ENCODE assay signal across 14 mouse cellular contexts in genomic region chr9:41170026-41170425, GRCm38 (mm10). TPM values are rescaled to one million over a fixed set of nuclear protein-coding genes. Genes with fewer than 3 reads are reported as not detected.
A peak's percentile ranks its signal among the peaks of the same experiment; 100 is the strongest.
DNase-seq lines count a peak whose midpoint lies in the region; ATAC-seq and TF ChIP-seq lines count a peak whose summit lies in the region.
"Had no signal": no experiment of that assay in that cellular context is flagged by ENCODE, and none has a peak within 500 bp of the region (broad histone marks: within the 10 kb centered on the region; RNA-seq: fewer than 3 reads in every experiment).

No protein-coding gene starts in this region.

- WGBS in lung, embryonic 14.5 days: 20% methylated on average over 8 of the region's 8 CpGs
- 7% methylated on average over 8 of the region's 8 CpGs for WGBS in heart, embryonic 11.5 days (ENCODE audit: insufficient replicate concordance)
- WGBS in macrophage (ENCODE audit: missing documents): 4% methylated on average over 8 of the region's 8 CpGs
- 76% methylated on average over 8 of the region's 8 CpGs for WGBS in midbrain, embryonic 15.5 days

- TF ChIP-seq CTCF in lung, embryonic 14.5 days (IDR thresholded peaks at IDR 0.05; ENCODE audit: low read depth): no peak

- H3K79me2 ChIP-seq in macrophage (ENCODE audit: inconsistent target): no peaks in the 10 kb centered on the region

- no peak overlapping the region for H3K4me3 ChIP-seq in lung, embryonic 14.5 days (ENCODE audit: low read depth, low read length)
- no peak overlapping the region for H3K4me3 ChIP-seq in heart, embryonic 11.5 days (ENCODE audit: low read depth, low read length)
- no peak overlapping the region for H3K4me3 ChIP-seq in macrophage (ENCODE audit: inconsistent target)
- no peak overlapping the region for H3K4me3 ChIP-seq in midbrain, embryonic 15.5 days
- H3K4me3 ChIP-seq: forebrain, embryonic 15.5 days; gastrocnemius, adult 2 months; layer of hippocampus, adult 2 months had no signal

- no peak for ATAC-seq in lung, embryonic 14.5 days (ENCODE audit: insufficient read depth)
- ATAC-seq in heart, embryonic 11.5 days (replicated peaks; ENCODE audit: insufficient number of reproducible peaks, low FRiP score, low TSS enrichment): peak; percentile 68; the same call in 1 of the 2 replicates
- ATAC-seq in activated CD4-positive, CD25-positive, alpha-beta regulatory T cell, adult 4 months: no peak
- no peak for ATAC-seq in midbrain, embryonic 15.5 days (replicated peaks)
- ATAC-seq: forebrain, embryonic 15.5 days had no signal

- H3K9me3 ChIP-seq in lung, embryonic 14.5 days (ENCODE audit: low read depth, low read length): no peaks in the 10 kb centered on the region
- no peaks in the 10 kb centered on the region for H3K9me3 ChIP-seq in heart, embryonic 11.5 days (replicated peaks; ENCODE audit: control insufficient read depth, low read length)
- H3K9me3 ChIP-seq in midbrain, embryonic 15.5 days: no peaks in the 10 kb centered on the region
- H3K9me3 ChIP-seq: forebrain, embryonic 15.5 days had no signal

- H3K4me2 ChIP-seq in lung, embryonic 14.5 days: no peak overlapping the region
- no peak overlapping the region for H3K4me2 ChIP-seq in heart, embryonic 11.5 days
- H3K4me2 ChIP-seq in midbrain, embryonic 15.5 days: no peak overlapping the region
- H3K4me2 ChIP-seq: forebrain, embryonic 15.5 days had no signal

- H3K27ac ChIP-seq in lung, embryonic 14.5 days (ENCODE audit: low read depth): no peak overlapping the region
- H3K27ac ChIP-seq in heart, embryonic 11.5 days (ENCODE audit: low read depth, low read length): no peak overlapping the region; the same call in 1 of the 2 replicates
- H3K27ac ChIP-seq in macrophage: peak overlapping the region; percentile 18
- no peak overlapping the region for H3K27ac ChIP-seq in midbrain, embryonic 15.5 days
- H3K27ac ChIP-seq: forebrain, embryonic 15.5 days; gastrocnemius, adult 2 months; layer of hippocampus, adult 2 months had no signal

- H3K4me1 ChIP-seq in lung, embryonic 14.5 days (ENCODE audit: insufficient read depth): no peaks in the 10 kb centered on the region
- peaks cover 21% of the 10 kb centered on the region for H3K4me1 ChIP-seq in heart, embryonic 11.5 days (ENCODE audit: control insufficient read depth, insufficient read depth, low read length)
- H3K4me1 ChIP-seq in midbrain, embryonic 15.5 days: peaks cover 3% of the 10 kb centered on the region; the same call in 1 of the 2 replicates
- H3K4me1 ChIP-seq: forebrain, embryonic 15.5 days had no signal

- peak; percentile 32 for DNase-seq in lung, embryonic 14.5 days
- DNase-seq in lung, postnatal 14 days: no peak
- peak; percentile 73 for DNase-seq in Muller cell, postnatal 12 days (ENCODE audit: inconsistent ontology term)
- DNase-seq in frontal cortex, adult 2 months (ENCODE audit: extremely low spot score in 1 of 2, low spot score in 1 of 2): no peak
- DNase-seq: cerebellum, adult 11-12 months; gastrocnemius, adult 2 months; kidney, adult 9 months; spleen, adult 18-20 months had no signal

- no peak overlapping the region for H3K9ac ChIP-seq in lung, embryonic 14.5 days
- no peak overlapping the region for H3K9ac ChIP-seq in heart, embryonic 11.5 days (ENCODE audit: low read depth, low read length)
- no peak overlapping the region for H3K9ac ChIP-seq in midbrain, embryonic 15.5 days
- H3K9ac ChIP-seq: forebrain, embryonic 15.5 days had no signal

- no peaks in the 10 kb centered on the region for H3K36me3 ChIP-seq in lung, embryonic 14.5 days (ENCODE audit: insufficient read depth)
- no peaks in the 10 kb centered on the region for H3K36me3 ChIP-seq in heart, embryonic 11.5 days (ENCODE audit: control insufficient read depth, insufficient read depth, low read length)
- no peaks in the 10 kb centered on the region for H3K36me3 ChIP-seq in macrophage (ENCODE audit: inconsistent target)
- H3K36me3 ChIP-seq in midbrain, embryonic 15.5 days (replicated peaks): no peaks in the 10 kb centered on the region
- H3K36me3 ChIP-seq: forebrain, embryonic 15.5 days had no signal

- H3K27me3 ChIP-seq in lung, embryonic 14.5 days (ENCODE audit: insufficient read depth, low read length): no peaks in the 10 kb centered on the region
- no peaks in the 10 kb centered on the region for H3K27me3 ChIP-seq in heart, embryonic 11.5 days (ENCODE audit: control insufficient read depth, insufficient read depth, low read length)
- no peaks in the 10 kb centered on the region for H3K27me3 ChIP-seq in midbrain, embryonic 15.5 days (replicated peaks)
- H3K27me3 ChIP-seq: forebrain, embryonic 15.5 days had no signal

RNA-seq across cellular contexts. Expression of gene Ubash3b, which starts 8.5 kb away (rescaled TPM):
- polyA plus RNA-seq in lung, embryonic 14.5 days (2014; fragmentation: Nextera tagmentation; extraction: Ambion mirVana): 6.2 and 8.0 TPM in 2 replicates
- polyA plus RNA-seq in heart, embryonic 11.5 days (2014; fragmentation: Nextera tagmentation; extraction: Ambion mirVana): 15.2 and 15.7 TPM in 2 replicates
- total RNA-seq in macrophage (2018; cell fraction: chromatin; rRNA removed): 10 to 100 TPM; 11.3 to 61.6 (median 22.4) TPM
- total RNA-seq in macrophage (2018; cell fraction: cytosol; rRNA removed): 10 to 100 TPM; 10.5 to 20.6 (median 14.8) TPM
- 10 to 100 TPM; 11.8 to 66.8 (median 19.8) TPM for total RNA-seq in macrophage (2018; cell fraction: nucleus; rRNA removed)
- polyA plus RNA-seq in macrophage (2018): 7.7 to 26.7 TPM (median 10.3 TPM) in 3 replicates
- polyA plus RNA-seq in frontal cortex, adult 2 months (2012; rRNA removed): 18.6 and 19.1 TPM in 2 replicates
- 10 to 100 TPM; 18.3 to 25.0 TPM for polyA plus RNA-seq in activated CD4-positive, CD25-positive, alpha-beta regulatory T cell, adult 4 months (2017; shearing (Covaris generic))
- 23.9 and 25.9 TPM in 2 replicates for polyA plus RNA-seq in midbrain, embryonic 15.5 days (2015; fragmentation: Nextera tagmentation; extraction: Ambion mirVana)

Comparison
In these comparisons a context has a peak if more than half of its experiments do, and no peak if none do; other contexts are left out.
1. DNase-seq: peak in lung, embryonic 14.5 days (single experiment) and Muller cell, postnatal 12 days (single experiment); none in lung, postnatal 14 days (single experiment) and frontal cortex, adult 2 months (0 of 2).